Mouse (Mus musculus): ENCODE data around the gene Rora.
A peak's percentile ranks its signal among the peaks of the same experiment; 100 is the strongest.

Rora gene

DNA sequence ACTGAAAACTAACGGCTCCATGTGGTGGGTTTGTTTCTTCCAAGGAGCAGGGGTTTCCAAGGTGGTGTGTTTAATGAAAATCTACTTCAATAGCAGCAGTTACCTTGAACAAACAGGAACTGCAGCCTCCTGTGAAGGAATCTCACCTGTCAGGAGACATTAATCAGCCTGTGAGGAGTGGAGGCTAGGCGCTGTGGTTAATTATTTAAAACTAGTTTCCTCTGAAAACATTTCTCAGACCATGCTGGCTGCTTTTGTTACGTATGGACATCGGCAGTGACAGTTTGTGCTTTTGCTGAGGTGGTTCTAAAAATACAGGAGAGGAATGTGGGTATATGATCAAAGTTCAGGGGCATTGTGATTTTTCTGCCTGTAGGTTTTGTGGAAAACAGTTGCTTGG is 171.5 kb downstream of the Rora start:
- no peak for DNase-seq

DNA sequence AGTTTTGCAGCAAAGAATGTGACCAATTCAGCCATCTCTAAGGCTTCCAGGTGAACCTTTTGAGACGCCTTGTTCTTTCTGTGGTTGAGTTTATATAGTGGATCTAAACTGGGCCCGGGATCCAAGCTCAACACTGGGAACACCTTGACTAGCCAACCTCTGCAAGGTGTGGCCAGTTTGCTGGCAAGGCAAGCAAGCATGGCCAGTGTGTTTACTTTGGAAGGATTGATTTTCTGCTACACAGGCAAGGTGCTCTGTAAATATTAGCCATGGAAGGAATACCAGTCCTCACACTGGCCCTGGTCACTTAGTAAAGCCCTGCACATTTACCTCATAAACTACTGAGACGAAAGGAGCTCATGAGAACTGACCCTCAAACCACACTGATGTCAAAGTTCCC is 172.3 kb downstream of the Rora start:
- DNase-seq: no peak

DNA sequence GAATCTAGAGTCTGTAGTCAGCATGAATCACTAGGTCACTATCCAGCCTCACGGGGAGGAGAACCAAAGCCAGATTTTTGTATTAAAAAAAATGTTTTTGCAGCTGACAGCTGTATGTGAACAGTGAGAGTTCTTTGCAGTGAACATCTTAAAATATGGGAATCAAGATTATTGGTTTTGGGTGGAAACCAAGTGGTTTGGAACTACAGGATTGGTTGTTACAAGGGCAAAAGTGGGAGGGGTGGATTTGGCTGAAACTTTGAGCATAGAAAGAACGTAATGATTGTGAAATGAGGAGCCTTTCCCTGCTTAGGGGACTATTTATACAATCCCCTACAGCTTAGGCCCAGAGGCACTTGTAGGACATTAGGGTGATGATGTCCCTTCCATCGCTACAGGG is 173.9 kb downstream of the Rora start:
- no peak for DNase-seq

- DNase-seq: peak; percentile 20
Observed at GRCm38 (mm10) chr9:68829903-68830302, 176.3 kb downstream of the Rora start.

- no peak for DNase-seq
Observed at GRCm38 (mm10) chr9:68833323-68833722, 179.7 kb downstream of the Rora start.

DNA sequence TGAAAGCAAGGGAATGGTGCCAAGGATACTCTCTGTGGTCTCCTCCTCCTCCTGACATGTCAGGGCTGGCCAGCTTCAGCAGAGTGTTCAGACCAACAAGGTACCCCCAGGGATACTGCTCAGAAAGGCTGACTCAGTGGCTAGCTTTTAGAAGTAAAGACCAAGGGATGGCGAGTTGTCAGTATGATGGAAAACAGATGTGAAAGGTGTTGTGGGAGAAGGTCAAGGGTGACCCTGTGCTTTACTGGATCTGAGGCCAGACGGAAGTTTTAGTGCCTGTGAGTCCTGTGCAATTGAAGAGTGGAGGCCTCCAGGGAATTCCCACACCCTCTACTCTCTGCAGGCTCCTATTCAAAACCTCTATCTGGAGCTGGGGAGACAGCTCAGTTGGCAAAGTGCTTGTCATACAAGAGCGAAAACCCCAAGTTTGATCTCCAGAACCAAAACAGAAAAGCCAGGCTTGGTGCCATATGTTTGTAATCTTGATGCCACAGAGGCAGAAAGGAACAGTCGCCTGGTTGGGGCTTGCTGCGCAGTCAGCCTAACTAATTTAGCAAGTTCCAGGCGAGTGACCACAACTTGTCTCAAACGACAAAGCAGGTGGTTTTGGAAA is 181.6 kb downstream of the Rora start:
- DNase-seq: no peak

DNA sequence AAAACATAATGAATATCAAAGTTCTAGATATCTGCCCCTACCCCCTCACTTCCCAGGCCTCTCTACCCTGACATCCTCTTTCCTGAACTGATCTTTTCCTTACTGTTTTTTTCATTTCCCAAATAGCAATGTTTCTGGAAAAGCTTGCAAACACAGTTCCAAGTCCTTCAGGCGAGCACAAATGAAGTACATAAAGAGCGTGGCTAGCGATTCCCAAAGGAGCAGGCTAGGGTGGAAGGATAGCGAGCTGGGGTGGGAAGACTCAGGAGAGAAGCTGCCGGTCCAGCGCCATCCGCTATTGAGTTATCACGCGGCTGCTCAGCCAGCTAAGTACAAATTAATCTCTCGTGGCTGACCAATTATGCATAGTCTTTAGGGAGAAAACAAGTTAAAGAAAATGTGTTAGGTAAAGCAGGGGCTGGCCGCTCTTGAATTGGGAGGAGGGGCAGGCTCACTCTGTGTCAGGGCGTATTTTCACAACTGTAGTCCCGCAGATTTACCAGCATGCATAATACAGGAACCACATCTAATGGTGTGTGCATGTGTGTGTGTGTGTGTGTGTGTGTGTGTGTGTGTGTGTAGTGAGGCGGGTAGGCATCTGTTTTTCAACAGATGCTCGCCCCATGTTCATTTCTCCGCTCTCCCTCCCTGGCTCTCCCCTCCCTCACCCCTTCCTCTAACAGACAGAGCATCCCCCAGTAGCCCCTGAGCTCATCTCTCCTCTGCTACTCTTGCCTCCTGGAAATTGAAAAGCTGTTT is 188.7 kb downstream of the Rora start:
- DNase-seq: no peak

GRCm38 (mm10) chr9:68845556-68845955 is 192.0 kb downstream of the Rora start:
- DNase-seq: no peak

DNA sequence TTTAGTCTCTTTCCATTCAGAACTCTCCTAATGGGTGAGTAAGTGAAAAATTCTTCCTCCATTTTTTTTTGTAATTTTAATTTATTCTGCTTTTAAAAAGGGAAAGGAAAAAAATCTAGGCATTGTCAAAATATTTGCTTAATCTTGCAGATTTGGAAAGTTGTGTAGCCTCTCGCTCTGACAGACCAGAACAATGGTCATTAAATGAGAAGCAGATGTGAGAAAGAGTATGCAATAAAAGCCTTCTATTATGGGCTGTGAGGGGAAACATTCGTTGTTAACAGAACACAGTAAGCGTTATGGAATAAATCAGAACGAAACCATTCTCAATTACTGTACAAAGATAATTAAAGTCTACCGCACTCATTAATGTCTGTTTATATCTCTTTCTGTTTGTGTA is 196.7 kb downstream of the Rora start:
- no peak for DNase-seq

DNA sequence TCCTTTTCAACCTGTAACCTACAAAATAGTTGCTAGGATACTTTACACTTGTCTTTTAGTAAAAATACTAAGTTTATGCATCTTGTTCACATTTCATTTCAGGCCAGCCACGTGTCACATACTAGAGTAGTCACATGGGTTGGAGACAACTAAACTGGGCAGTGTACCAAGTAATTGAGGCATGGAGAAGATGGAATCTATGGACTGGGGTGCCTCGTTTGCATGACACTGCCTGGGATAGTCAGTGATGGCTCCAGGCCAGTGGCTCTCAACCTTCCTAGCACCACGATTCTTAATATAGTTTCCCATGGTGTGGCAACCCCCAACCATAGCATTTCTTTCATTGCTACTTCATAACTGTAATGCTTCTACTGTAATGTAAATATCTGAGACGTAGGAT is 198.6 kb downstream of the Rora start:
- no peak for DNase-seq

GRCm38 (mm10) chr9:68852934-68853333 is 199.3 kb downstream of the Rora start:
- no peak for DNase-seq

GRCm38 (mm10) chr9:68859500-68859899 is 205.9 kb downstream of the Rora start:
- DNase-seq: no peak

DNA sequence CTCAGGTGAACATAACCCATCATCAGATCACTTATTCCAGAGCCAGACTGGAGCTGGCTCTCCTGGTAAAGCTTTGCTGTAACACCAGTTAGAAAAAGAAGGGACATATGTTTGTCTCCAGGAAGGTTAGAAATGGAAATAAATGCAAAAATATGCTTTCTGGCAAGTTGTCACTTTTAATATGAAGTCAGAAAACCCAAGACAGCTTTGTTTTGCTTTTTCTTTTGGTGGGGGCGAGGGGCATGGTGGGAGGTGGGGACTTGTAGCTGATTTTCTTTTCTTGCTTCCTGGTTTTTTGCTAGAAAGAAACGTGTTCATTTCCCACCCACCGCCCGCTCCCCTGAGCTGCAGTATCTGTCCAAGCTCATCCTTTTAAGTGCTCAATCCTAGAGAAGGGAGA is 212.7 kb downstream of the Rora start:
- no peak for DNase-seq

- no peak for DNase-seq
Observed at GRCm38 (mm10) chr9:68873838-68874237, 220.3 kb downstream of the Rora start.

DNA sequence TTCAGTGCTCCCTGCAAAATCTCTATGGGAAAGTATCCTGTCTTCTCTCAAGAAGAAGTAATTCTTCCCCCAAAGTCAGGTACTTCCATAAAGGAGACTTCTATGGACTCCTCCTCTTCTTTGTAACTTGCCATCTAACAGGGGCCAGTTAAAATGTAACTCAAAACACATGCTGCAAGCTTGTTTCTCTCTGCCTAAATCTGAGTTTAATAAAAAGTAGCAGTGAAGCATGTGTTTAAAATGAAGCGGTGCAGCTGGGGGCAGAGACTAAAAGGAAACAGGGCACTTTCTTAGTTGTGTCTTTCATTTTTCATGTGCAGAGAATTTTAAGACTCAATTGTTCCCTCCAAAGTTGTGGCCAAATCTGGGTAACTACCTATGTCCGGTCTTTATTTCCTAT is 221.0 kb downstream of the Rora start:
- no peak for DNase-seq

DNA sequence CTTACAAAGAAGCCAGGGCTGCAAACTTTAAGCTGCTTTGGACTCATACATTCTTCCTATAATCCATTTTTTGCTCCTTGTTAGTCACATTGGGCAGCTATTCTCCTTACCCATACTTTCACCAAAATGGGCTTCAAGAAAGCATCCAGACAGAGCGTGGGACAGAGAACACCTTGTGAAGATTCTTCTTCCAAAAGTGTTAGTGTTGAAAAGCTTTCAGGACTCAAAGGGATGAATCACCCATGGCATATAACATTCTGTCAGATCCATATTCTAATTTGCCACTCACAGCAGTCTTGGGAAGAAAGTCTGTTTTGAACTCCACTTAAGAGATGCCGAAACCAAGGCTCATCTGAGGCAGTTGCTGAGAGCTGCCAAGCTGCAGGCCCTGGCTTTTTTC is 222.2 kb downstream of the Rora start:
- no peak for DNase-seq

DNA sequence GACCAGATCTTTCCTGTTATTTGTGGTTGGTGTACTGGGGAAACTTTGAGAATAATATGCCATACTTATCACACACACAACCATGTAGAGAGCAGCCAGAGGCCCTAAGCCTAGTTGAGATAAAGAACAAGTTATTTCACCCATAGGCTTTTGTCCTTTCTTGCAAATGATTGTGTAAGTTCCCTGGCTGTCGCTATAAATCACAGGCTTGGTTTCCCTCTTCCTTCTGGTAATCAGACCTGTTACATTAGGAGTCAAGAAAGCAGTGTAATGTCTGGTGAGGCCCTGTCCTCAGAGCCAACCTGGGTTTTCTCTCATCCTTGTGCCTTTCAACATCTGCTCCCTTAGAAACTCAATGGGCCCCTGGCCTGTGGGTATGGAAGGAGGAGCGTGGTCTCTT is 222.7 kb downstream of the Rora start:
- no peak for DNase-seq

DNA sequence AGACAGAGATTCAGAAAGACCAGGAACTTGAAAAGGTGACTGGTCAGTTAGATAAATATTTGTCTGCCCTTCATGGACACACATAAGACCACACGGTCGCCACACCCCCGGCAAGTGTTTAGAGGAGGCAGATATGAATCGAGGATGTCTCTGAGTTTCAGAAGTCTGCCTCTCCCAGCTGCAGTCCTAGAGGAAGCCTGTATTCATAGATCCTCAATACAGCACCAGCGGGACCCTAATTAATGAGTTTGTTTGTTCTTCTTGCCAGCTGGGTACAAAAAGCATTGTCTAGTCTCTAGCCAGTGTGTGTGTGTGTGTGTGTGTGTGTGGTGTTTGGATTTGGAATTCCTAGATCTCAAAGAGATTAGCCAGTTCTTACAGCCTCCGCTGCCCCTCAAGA is 228.3 kb downstream of the Rora start:
- no peak for DNase-seq

- no peak for DNase-seq
Observed at GRCm38 (mm10) chr9:68883005-68883404, 229.4 kb downstream of the Rora start.

- DNase-seq: no peak
Observed at GRCm38 (mm10) chr9:68883687-68884086, 230.1 kb downstream of the Rora start.

DNA sequence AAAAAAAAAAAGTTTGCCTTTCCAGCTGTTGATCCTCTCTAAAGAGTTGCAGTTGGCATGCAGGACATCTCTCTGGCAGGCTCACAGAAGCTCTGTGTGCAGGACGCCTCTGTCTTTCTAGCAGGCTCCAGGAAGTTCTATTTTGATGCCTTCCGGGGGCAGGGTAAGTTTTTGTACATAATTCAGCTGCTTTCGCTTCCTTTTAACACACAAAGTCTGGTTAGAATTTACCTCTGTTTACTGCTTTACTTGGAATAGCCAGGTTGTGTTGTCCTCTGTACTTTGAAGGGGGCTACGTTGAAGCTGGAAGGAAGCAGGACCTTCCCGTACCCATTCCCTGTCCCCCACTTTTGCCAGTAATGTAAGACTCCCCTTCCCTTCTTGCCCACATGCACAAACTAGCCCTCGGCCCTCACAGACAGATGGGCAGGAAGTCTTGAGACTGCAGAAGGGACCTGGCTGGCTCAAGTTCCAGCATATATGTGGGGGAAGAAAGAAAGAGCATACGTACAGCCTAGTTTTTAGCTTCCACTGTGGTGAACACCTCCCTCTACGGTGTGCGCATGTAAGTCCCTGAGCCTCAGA is 231.0 kb downstream of the Rora start:
- DNase-seq: no peak

DNA sequence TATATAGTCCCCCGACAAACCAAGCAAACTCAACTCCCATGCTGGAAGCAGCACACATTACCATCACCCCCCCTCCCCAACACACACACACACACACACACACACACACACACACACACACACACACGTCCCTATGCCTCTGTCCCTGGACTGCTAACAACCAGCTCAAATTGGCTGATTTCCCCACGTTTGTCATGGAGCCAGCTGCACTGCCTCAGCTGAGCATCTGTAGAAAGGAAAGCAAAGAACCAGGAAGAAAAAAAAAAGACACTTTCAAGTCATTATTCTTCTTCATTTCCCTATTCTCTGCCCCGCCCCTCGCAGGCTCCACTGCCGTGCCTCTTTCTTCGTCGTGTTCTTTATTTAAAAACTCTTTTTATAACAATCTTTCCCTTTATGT is 235.1 kb downstream of the Rora start:
- no peak for DNase-seq

DNA sequence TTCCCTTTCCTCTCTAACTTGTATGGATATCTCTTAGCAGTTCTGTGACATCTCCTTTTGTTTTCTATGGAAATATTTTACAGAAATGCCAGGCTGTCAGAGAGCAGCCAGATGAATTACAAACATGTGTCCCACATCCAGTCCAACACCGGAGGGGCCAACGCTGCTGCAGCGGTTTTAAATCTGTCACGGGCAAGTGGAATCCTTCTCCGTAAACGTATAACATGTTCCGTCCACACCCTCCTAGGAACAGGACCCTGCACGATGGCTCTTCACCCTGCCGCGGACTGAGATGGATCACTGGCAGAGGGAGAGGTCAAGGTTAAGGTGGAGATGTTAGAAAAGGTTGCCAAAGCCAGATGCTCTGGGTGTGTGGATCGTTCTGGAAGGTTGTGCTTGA is 237.8 kb downstream of the Rora start:
- DNase-seq: no peak

DNA sequence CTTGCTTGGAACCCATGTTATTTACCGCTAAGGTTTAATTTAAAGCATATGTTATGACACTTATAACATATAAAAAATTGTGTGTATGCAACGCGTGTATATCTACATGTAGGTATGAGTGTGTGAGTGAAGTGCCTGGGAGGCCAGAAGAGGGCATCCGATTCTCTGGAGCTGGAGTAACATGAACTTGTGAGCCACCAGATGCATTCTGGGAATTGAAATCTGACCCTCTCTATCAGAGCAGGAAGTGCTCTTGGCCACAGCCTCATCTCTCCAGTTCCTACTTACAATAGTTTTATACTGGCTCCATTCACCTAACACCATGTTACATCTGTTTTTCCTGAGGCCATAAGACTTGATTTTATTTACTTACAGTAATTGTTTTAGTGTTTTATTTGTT is 238.8 kb downstream of the Rora start:
- no peak for DNase-seq

- DNase-seq: no peak
Observed at GRCm38 (mm10) chr9:68892859-68893258, 239.3 kb downstream of the Rora start.

Measured in cerebellum, adult 11 months (tissue).